Mouse (Mus musculus) intestine, embryonic 15.5 days (tissue): ENCODE data around the gene Nhsl2. TPM values are rescaled to one million over a fixed set of nuclear protein-coding genes. Genes with fewer than 3 reads are reported as not detected.
A peak's percentile ranks its signal among the peaks of the same experiment; 100 is the strongest.
"Not testable (repeated sequence)": the region's sequence is repeated elsewhere in the genome, so short reads cannot be mapped to it uniquely, and the experiment has no call there.

ENCODE experiments used
- ATAC-seq: fragments of 200-750 bp; cut with Nextera tagmentation; 2 replicates; pipeline ENCODE4 v1.8.0; 2017; ENCODE audit warnings: moderate TSS enrichment, moderate library complexity
- H3K27ac ChIP-seq: fragments of 300-500 bp; sonication (generic); 2 replicates; pipeline ENCODE4 v1.5.1; 2015; ENCODE audit warnings: mild to moderate bottlenecking, inconsistent platforms
- H3K27me3 ChIP-seq: fragments of 300-500 bp; sonication (generic); replicated peaks from 2 replicates; pipeline ENCODE4 v1.6.1; 2015; ENCODE audit warnings: inconsistent platforms
- H3K36me3 ChIP-seq: fragments of 300-500 bp; sonication (generic); 2 replicates; pipeline ENCODE4 v1.6.1; 2015; ENCODE audit warnings: inconsistent platforms
- H3K4me1 ChIP-seq: fragments of 300-500 bp; sonication (generic); replicated peaks from 2 replicates; pipeline ENCODE4 v1.6.1; 2015; ENCODE audit warnings: inconsistent platforms
- H3K4me2 ChIP-seq: fragments of 300-500 bp; sonication (generic); replicated peaks from 2 replicates; pipeline ENCODE4 v1.6.1; 2015; ENCODE audit warnings: mild to moderate bottlenecking, inconsistent platforms
- H3K4me3 ChIP-seq: fragments of 300-500 bp; sonication (generic); replicated peaks from 2 replicates; pipeline ENCODE4 v1.5.1; 2015; ENCODE audit warnings: inconsistent platforms
- H3K9ac ChIP-seq: fragments of 300-500 bp; sonication (generic); 2 replicates; pipeline ENCODE4 v1.6.1; 2015; ENCODE audit warnings: inconsistent platforms
- H3K9me3 ChIP-seq: fragments of 300-500 bp; sonication (generic); 2 replicates; pipeline ENCODE4 v1.6.1; 2016; ENCODE audit warnings: inconsistent platforms
- WGBS: fragments of 180-500 bp; shearing (Covaris S2); methylation state at CpG from one replicate; pipeline ENCODE4 v1.1.7; 2015; 5-methylcytosine and 5-hydroxymethylcytosine counted together
- polyA plus RNA-seq: library from polyadenylated mRNA; unstranded; fragments of >200 nt; fragmentation: Nextera tagmentation; extraction: Ambion mirVana; gene quantifications from 2 replicates; pipeline ENCODE4 v1.2.1, GENCODE M21; 2015

Gene Nhsl2
- polyA plus RNA-seq, 1 experiment from 2014 or later, result 10.4 TPM

DNA sequence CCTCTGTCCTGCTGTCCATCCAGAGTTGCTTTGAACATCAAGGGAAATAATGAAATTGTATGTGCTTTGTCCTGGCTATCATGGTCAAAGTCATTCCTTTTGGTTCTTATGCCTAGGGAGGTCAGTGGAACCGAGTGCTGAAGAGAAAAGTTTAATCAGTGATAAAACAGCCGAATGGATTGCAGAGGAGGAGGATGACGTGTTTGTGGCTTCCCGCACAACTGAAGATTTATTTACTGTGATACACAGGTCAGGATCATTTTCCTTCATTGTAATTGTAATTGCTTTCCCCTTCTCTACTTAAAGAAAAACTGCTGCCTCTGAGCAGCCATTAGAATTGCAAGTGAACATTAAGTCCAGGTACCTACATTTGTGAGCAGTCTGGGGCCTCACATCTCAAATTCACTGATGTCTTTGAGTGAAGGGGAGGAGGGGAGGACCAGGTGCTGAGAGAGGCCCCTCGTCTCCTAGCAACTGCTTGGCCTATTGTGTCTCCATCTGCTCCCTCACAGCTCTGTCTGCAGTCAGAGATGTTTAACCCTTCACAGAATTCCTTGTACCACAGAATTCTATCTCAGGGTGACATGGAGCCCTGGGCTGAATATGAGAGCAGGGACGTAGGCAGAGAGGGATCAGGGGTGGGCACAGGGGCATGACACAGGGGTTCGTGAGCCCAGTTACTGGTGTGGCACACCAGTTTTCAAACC is 232.5 kb downstream of the Nhsl2 start:
- Histone ChIP-seq H3K27me3 (no peaks in the 10 kb centered on the region), H3K27ac (no peak overlapping the region), H3K4me3 (no peak overlapping the region), H3K4me2 (no peak overlapping the region), H3K4me1 (no peaks in the 10 kb centered on the region), H3K36me3 (no peaks in the 10 kb centered on the region), H3K9ac (no peak overlapping the region), H3K9me3 (no peaks in the 10 kb centered on the region)
- WGBS, result 53% methylated on average over 7 of the region's 7 CpGs
- ATAC-seq, result no peak; the same call in 1 of the 2 replicates

- H3K4me1 ChIP-seq, result no peaks in the 10 kb centered on the region
- H3K27me3 ChIP-seq, result no peaks in the 10 kb centered on the region
- no peak overlapping the region for H3K4me2 ChIP-seq
- H3K9me3 ChIP-seq, result no peaks in the 10 kb centered on the region
- ATAC-seq, result no peak
- no peaks in the 10 kb centered on the region for H3K36me3 ChIP-seq
- no peak overlapping the region for H3K9ac ChIP-seq
- 57% methylated on average over 5 of the region's 5 CpGs for WGBS
- H3K27ac ChIP-seq, result no peak overlapping the region
- H3K4me3 ChIP-seq, result no peak overlapping the region
These were observed 233.2 kb downstream of the Nhsl2 start for GRCm38 (mm10) chrX:102082340-102082739.

GRCm38 (mm10) chrX:102085798-102086443 is 236.7 kb downstream of the Nhsl2 start:
- ATAC-seq, result peak; percentile 84
- Histone ChIP-seq H3K9ac (no peak overlapping the region), H3K4me3 (no peak overlapping the region), H3K36me3 (no peaks in the 10 kb centered on the region), H3K4me1 (no peaks in the 10 kb centered on the region), H3K4me2 (no peak overlapping the region), H3K27me3 (no peaks in the 10 kb centered on the region), H3K27ac (no peak overlapping the region), H3K9me3 (no peaks in the 10 kb centered on the region)
- WGBS, result 68% methylated on average over 8 of the region's 8 CpGs

- Histone ChIP-seq H3K9me3 (no peaks in the 10 kb centered on the region), H3K4me1 (no peaks in the 10 kb centered on the region), H3K27ac (no peak overlapping the region), H3K9ac (no peak overlapping the region), H3K27me3 (peaks cover 4% of the 10 kb centered on the region; the same call in 1 of the 2 replicates), H3K4me2 (no peak overlapping the region), H3K36me3 (no peaks in the 10 kb centered on the region), H3K4me3 (no peak overlapping the region)
- no peak for ATAC-seq
- WGBS, result 77% methylated on average over 3 of the region's 3 CpGs
These were observed 241.4 kb downstream of the Nhsl2 start for GRCm38 (mm10) chrX:102090605-102091004.

- WGBS, result 72% methylated on average over 7 of the region's 7 CpGs
- no peak for ATAC-seq
- H3K9me3 ChIP-seq, result no peaks in the 10 kb centered on the region
These were observed 245.3 kb downstream of the Nhsl2 start for GRCm38 (mm10) chrX:102094381-102094904.

DNA sequence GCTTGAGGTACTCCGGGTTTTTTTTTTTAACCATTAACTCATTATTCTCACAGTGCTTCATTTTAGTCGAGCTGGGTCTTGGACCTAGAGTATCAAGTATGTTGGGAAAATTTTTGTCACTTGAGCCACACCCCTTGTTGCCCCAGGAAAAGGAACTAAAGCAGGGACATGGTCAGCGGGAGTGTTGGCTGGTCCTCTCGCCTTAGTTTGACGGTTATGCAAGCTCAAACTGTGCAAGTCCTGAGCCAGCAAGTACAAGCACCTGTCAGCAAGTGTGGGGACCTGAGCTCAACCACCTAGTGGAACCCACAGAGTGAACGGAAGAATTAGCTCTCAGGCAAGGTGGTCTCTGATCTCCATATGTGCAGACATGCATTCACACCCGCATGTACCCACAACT is 252.7 kb downstream of the Nhsl2 start:
- no peak overlapping the region for H3K9ac ChIP-seq
- H3K27ac ChIP-seq, result no peak overlapping the region
- H3K4me3 ChIP-seq, result no peak overlapping the region
- no peaks in the 10 kb centered on the region for H3K4me1 ChIP-seq
- H3K4me2 ChIP-seq, result no peak overlapping the region
- WGBS, result 71% methylated on average over 7 of the region's 7 CpGs
- H3K36me3 ChIP-seq, result no peaks in the 10 kb centered on the region
- no peak for ATAC-seq
- no peaks in the 10 kb centered on the region for H3K9me3 ChIP-seq
- no peaks in the 10 kb centered on the region for H3K27me3 ChIP-seq

More at GRCm38 (mm10) chrX:102094381-102094904, 245.3 kb downstream of the Nhsl2 start:
- Histone ChIP-seq H3K27me3 (peaks cover 4% of the 10 kb centered on the region; the same call in 1 of the 2 replicates), H3K4me2 (no peak overlapping the region), H3K27ac (no peak overlapping the region), H3K36me3 (no peaks in the 10 kb centered on the region), H3K4me3 (no peak overlapping the region), H3K9ac (no peak overlapping the region), H3K4me1 (no peaks in the 10 kb centered on the region)

DNA sequence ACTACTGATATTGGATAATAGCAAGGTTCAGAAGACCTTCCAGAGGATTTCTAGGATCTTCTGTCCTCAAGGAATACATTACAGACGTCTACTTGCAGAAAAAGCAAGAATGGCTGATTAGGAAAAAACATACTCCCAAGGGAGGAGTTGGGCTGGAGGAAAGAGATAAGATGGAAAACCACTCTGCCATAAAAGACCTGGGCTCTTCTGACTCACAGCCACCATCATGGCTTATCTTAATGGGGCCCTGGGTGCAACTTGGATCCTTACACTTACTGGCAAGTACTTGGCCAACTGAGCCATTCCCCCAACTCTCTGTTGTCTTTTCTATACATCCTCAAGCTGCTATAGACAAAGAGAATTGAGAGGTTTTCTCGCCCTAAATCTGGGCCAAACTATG is 254.6 kb downstream of the Nhsl2 start:
- H3K4me1 ChIP-seq, result not testable (repeated sequence)

GRCm38 (mm10) chrX:102109349-102109748 is 260.2 kb downstream of the Nhsl2 start:
- WGBS, result 61% methylated on average over 5 of the region's 5 CpGs
- H3K4me2 ChIP-seq, H3K27ac ChIP-seq, H3K9ac ChIP-seq, H3K9me3 ChIP-seq, H3K27me3 ChIP-seq, H3K4me1 ChIP-seq, H3K36me3 ChIP-seq, ATAC-seq, H3K4me3 ChIP-seq: not testable (repeated sequence)

More for the DNA sequence above, 254.6 kb downstream of the Nhsl2 start:
- 64% methylated on average over 2 of the region's 2 CpGs for WGBS
- ATAC-seq, H3K27ac ChIP-seq, H3K9ac ChIP-seq, H3K4me3 ChIP-seq, H3K27me3 ChIP-seq, H3K36me3 ChIP-seq, H3K9me3 ChIP-seq, H3K4me2 ChIP-seq: not testable (repeated sequence)

- H3K4me2 ChIP-seq, result no peak overlapping the region
- no peaks in the 10 kb centered on the region for H3K36me3 ChIP-seq
- ATAC-seq, result no peak
- no peaks in the 10 kb centered on the region for H3K9me3 ChIP-seq
- WGBS, result 52% methylated on average over 4 of the region's 4 CpGs
- H3K4me3 ChIP-seq, result no peak overlapping the region
- H3K4me1 ChIP-seq, result no peaks in the 10 kb centered on the region
- no peak overlapping the region for H3K27ac ChIP-seq
- no peaks in the 10 kb centered on the region for H3K27me3 ChIP-seq
- no peak overlapping the region for H3K9ac ChIP-seq
These were observed 266.5 kb downstream of the Nhsl2 start for GRCm38 (mm10) chrX:102115676-102116075.

DNA sequence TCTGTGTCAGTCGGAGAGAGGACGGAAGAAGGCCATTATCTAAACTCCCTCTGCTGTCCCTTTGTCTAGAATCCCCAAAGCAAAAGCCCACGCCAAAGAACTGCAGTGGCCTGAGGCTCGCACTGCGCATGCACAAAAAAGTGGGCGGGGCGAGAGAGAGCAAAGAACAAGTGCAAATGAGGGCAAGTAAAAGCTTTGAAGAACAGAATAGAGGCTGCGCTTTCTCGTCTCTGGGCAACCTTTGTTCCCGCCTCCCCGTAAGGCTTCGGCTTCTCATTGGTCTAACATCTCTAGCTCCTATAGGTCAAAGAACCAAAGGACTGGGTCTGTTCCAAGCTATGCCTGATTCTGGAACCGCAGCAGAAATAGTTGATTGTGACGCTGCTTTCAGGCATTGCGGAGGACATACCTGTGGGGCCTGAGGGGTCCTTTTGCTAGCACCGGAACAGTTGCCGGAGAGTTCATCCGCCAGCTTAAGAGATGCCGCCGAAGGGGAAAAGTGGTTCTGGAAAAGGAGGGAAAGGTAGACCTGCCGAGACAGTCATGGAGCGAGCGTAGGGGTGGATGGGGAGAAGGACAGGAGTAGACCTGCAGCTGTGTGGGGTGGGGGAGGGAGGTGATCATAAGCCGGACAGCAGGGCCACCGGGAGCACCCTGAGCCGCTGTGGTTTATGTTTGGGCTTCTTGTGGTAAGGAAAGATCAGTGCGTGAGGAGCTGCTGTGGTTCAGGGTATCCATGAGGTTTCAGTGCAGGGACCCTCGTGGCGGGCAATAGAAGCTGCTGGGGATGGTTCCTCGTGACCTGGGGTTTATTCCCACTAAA is 270.1 kb downstream of the Nhsl2 start, which contains the start of gene Pin4:
TSS of gene Pin4 (plus strand) at position 406 of the 823 bp plus-strand sequence.
- no peaks in the 10 kb centered on the region for H3K4me1 ChIP-seq
- peak within 1 kb of the TSS; percentile 45 for H3K9ac ChIP-seq
- H3K4me2 ChIP-seq, result peak within 1 kb of the TSS; percentile 53
- peak; percentile 99 for ATAC-seq
- peak within 1 kb of the TSS; percentile 55 for H3K4me3 ChIP-seq
- no peaks in the 10 kb centered on the region for H3K9me3 ChIP-seq
- H3K36me3 ChIP-seq, result no peaks in the 10 kb centered on the region
- WGBS, result 15% methylated on average over 30 of the region's 30 CpGs
- H3K27ac ChIP-seq, result no peak within 1 kb of the TSS
- H3K27me3 ChIP-seq, result no peaks in the 10 kb centered on the region

DNA sequence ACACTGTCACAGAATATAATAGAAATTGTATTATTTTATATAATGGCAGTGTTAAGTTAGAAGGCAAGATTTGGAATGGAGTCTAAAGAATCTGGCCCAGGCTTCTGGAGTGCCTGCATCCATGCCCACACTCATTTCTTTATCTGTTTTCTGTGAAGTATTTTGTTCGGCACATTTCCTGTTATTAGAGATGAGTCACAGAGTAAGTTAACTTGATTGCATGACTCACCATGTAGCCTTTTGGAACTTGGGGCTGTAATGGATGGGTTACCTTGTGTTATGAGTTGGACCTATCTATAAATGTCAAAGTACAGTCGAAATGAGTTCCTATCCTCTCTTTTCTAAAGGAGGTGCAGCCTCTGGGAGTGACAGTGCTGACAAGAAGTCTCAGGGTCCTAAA is 272.1 kb downstream of the Nhsl2 start:
- no peak overlapping the region for H3K4me2 ChIP-seq
- WGBS, result 69% methylated on average over 2 of the region's 2 CpGs
- H3K4me3 ChIP-seq, result no peak overlapping the region
- H3K27me3 ChIP-seq, result no peaks in the 10 kb centered on the region
- ATAC-seq, result no peak
- 0 out of 2 replicates have a peak, but pooled peaks cover 2% of the 10 kb centered on the region for H3K36me3 ChIP-seq
- no peak overlapping the region for H3K9ac ChIP-seq
- H3K9me3 ChIP-seq, result no peaks in the 10 kb centered on the region
- no peak overlapping the region for H3K27ac ChIP-seq
- H3K4me1 ChIP-seq, result no peaks in the 10 kb centered on the region

DNA sequence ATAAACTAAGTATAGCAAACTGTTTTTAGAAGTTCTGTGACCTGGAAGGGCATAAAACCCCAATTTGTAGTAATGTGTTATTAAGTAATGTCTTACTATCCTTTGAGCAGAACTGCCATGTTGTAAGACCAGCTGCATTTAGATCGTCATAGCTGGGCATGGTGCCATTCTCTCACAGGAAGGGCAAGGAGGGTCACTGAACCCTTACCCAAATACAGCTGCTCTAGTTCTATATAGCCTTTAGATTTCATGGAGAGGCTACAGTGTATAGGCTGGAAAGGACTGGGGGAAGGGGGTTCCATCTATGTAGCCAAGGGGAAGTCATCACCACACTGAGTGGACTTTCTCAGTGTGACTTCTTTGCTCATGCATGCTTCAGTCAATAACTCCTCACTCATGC is 292.0 kb downstream of the Nhsl2 start:
- ATAC-seq, result no peak
- Histone ChIP-seq H3K4me2 (no peak overlapping the region), H3K9me3 (no peaks in the 10 kb centered on the region), H3K4me1 (no peaks in the 10 kb centered on the region), H3K9ac (no peak overlapping the region), H3K27ac (no peak overlapping the region), H3K4me3 (no peak overlapping the region), H3K27me3 (no peaks in the 10 kb centered on the region), H3K36me3 (0 out of 2 replicates have a peak, but pooled peaks cover 4% of the 10 kb centered on the region)
- 70% methylated on average over 1 of the region's 1 CpGs for WGBS
